Mouse (Mus musculus) gonadal fat pad, adult 2 months (tissue): ENCODE data around the gene Parp9. TPM values are rescaled to one million over a fixed set of nuclear protein-coding genes. Genes with fewer than 3 reads are reported as not detected.
"Not testable (repeated sequence)": the region's sequence is repeated elsewhere in the genome, so short reads cannot be mapped to it uniquely, and the experiment has no call there.

ENCODE experiments used
- DNase-seq: peaks from one replicate; pipeline ENCODE4 v3.0.0-alpha.2; 2012; ENCODE audit warnings: low read depth
- polyA plus RNA-seq: library from polyadenylated mRNA; depleted of rRNA; stranded (reverse); fragments of >200 nt; gene quantifications from 2 replicates; pipeline ENCODE4 v1.2.3, GENCODE M21; 2012; rRNA removed

Parp9 gene
- 7.3 and 10.4 TPM in 2 replicates for polyA plus RNA-seq

DNA sequence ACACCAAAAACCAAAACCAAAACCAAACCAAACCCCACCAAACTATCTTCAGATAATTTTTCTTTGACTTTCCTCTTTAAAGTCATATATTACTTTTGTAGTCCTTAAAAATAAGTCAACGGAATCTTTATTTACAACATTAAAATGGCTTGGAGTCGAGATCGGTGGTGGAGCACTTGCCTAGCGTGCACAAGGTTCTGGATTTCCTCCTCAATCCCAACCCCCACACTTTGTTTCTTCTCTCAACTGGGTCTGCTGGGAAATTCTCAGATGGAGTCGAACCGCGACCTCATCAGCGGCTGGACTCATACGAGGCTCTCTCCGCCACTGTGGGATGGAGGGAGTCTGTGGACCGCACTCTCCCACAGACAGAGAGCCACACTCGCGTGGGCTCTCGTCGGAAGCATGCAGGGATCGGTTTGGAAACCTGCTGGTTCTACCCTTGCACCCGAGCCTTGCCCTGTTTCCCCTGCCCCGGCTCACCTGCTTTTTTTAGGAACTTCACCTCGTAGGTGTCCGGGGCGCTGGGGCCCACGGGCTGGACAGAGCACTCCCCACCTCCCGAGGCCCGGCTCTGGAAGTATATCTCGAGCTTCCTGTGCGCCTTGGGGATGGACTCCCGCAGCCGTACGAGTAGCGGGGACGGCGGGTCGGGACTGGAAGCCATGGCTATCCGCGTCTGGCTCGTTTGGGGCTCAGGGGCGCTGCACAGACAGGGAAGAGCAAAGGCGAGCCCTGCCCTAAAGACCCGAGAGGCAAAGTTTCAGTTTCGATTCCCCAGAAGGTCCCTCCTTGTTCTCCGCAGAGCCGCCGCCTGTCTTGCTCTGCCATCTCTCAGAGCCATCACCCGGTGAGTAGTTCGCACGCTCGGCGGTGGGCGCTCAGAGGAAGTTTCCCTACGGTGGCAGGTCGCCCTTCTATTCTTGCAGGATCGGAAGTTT lies at the start of gene Parp9, which contains the start of gene Dtx3l:
Parp9 (plus strand) TSS at position 260 of the 941 bp plus-strand sequence.
Dtx3l (minus strand) TSS at position 941 of the 941 bp plus-strand sequence.
- DNase-seq = no peak

DNA sequence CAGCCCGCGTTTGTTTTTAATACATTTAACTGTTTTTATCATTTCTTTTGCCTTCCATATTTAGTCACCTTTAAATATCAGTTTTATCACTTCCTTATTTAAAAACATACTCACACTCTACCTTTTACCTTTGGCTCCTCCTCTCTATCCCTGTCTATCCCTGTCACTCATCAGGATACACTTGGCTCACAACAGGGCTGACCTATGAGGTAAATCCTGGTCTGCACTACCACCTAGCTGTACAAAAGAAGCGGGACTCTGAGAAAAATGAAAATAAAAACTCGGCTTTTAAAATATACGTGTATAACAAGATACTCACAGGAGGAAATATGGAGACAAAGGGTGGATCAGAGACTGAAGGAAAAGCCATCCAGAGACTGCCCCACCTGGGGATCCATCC lies 49.4 kb upstream of the Parp9 start:
- DNase-seq = no peak

DNA sequence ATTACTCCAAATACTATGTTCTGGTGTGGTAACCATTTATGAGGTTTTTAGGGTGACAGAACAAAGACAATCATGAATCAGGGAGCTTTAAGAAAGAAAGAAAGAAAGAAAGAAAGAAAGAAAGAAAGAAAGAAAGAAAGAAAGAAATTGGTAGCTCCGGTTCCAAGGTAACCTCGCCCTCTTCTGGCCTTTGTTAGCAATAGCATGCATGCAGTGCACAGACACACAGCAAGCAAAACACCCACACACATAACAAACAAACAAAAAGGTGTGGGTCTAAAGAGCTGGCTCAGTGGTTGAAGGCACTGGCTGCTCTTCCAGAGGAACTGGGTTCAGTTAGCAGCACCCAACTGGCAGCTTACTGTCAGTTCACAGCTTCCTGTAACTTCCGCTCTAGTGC lies 47.6 kb upstream of the Parp9 start:
- no peak for DNase-seq

DNA sequence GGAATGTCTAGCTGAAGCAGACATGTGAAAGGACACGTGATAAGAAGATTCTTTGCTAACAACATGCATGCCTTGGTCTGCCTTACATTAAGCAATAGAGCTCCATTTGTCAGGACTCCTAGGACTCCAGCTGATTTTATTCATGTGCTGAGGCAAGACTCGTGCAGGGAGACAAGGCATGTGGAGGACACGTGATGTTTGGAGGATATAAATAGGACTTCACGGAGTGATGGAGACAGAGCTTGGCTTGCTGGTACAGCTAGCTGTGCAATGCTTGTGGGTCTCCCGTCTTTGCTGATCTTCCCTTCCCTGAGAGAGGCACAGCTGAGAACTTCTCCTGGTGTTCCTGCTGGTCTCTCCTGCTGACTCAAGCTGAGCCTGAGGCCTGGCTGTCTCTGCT lies 46.7 kb upstream of the Parp9 start:
- not testable (repeated sequence) for DNase-seq

DNA sequence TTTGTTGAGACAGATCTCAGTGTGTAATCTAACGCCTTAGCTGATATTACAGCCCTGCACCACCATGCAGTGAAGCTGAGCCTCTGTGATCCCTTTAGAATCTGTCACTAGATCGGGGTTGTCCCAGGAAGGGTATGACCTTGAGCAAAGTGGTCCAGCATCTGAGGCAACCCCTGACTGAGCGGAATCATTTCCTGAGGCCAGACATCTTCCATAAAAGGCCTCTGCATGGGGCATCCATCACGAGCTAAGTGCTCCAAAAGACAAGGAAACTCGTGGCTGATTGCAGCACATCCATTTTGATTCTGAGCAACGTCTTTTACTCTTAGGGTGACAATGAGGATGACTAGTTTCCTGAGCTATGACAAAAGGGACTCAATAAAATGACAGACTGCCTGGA lies 43.3 kb upstream of the Parp9 start:
- DNase-seq = no peak

DNA sequence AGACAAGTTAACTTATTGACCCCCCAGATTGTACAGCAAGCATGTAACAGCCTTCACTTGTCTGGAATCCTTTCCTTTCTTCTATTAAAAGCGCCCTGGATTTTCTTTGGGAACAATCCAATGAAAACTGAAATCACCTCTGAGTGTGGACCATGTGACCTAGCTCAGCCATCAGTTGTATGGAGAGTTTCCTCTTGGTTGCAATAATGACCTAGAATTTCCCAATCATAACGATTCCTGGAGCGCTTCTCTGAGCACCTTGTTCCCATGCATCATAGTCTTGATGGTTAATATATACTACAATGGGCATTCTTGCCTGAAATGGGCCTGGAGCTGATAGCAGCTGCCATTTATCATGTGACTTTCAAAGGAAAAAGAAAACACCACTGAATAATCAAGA lies 37.7 kb upstream of the Parp9 start:
- DNase-seq = peak; percentile 84

DNA sequence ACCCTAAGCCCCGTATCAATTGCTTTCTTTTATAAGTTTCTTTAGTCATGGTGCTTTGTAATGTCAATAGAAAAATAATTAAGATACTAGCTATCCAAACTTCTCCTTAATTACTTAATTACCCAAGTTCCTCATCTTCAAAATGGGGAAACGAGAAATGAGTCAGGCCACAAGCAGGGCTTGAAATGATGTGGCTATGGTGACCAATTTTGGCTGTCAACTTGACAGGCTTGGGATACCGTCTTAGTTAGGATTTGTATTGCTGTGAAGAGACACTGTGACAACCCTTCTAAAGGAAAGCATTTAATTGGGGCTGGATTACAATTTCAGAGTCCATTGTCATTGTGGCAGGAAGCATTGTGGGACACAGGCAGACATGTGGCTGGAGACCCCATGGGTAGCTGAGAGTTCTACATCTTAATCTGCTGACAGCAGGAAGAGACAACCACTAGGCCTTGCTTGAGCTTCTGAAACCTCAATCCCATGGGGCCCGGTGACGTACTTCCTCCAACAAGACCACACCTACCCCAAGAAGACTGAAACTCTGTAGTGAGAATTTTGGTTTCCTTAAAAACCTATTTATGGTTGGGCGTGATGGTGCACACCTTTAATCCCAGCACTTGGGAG lies 35.1 kb upstream of the Parp9 start:
- no peak for DNase-seq

DNA sequence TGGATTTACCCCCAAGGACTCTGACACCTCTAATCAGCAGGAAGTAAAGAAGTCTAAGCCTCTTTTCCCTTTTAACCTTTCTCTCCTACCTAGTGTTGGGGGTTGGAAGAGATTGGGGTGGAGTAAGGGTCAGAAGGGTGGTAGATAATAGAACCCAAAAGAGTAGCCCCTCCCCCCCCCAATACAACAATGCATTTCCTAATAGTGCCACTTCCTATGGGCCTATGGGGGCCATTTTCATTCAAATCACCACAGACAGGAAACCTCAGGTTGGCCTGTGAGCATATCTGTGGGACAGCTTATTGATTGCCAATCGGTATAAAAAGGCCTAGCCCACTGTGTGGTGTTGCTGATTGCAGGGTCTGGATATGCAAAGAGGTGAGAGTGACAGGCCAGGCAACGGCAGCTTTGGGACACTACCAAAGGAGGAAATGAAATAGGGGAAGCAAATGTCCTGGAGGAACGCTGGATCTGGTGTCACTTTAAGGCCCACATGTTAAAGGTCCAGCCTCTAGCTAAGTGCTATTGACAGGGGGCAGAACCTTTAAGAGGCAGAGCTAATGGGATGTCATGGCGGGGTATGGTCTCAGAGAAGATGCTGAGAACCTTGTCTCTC lies 34.0 kb upstream of the Parp9 start:
- DNase-seq = no peak

DNA sequence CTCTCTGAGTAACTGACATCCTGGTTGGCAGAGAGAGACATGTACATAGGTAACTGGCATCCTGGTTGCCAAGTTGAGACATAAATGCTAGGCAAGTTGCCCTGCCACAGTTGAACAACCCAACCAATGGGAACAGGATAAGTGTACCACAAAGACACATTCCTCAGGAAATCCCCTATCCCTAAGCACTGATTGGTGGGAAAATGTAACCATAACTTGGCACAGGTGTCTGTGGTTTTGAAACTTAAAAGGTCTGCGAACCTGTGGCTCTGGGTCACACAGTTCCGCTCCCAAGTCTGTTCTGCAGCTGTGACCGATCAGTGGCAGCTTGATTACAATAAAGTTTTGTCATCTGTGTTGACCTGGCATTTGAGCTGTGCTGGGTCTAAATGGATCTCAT lies 32.9 kb upstream of the Parp9 start:
- DNase-seq = no peak

DNA sequence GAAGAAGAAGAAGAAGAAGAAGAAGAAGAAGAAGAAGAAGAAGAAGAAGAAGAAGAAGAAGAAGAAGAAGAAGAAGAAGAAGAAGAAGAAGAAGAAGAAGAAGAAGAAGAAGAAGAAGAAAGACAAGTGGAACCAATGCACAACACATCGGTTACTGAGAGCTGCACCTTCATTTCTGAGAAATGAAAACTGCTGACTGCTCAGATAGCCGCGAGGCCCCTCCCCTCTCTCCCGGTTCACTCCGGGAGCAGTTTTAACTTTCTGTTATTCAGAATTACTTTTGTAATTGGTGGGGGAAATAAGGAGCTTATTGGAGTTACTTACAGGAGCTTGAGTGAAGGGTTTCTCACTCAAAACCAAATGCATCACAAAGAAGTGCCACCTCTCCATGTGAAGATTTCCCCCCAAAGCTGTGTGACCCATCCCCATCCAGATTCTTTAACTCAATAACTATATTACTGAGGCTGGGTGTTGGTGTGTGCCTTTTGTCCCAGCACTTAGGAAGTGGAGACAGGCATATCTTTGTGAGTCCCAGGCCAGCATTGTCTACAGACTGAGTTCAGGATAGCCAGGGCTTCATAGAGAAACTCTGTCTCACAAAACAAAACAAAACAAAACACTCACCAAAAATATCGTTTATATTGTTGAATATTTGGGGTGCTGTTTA lies 32.3 kb upstream of the Parp9 start:
- DNase-seq = no peak

DNA sequence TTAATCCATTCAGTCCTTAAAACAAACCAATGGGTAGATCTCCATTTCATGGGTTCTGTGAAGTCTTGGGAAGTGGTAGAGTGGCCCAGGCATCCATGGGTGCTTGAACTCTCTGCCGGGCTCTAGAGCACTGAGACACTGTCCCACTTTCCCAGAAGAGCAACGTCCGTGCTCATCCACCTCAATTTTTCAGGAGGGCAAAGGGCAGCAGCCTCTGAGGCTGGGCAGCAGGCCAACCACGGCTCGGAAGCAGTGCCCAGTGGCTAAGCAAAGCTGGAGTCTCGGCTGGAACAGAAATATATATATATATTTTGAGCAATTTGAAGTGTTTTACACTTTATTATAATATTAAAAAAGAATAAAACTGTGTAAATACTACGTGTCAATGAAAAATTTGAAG lies 31.4 kb upstream of the Parp9 start:
- DNase-seq = no peak

DNA sequence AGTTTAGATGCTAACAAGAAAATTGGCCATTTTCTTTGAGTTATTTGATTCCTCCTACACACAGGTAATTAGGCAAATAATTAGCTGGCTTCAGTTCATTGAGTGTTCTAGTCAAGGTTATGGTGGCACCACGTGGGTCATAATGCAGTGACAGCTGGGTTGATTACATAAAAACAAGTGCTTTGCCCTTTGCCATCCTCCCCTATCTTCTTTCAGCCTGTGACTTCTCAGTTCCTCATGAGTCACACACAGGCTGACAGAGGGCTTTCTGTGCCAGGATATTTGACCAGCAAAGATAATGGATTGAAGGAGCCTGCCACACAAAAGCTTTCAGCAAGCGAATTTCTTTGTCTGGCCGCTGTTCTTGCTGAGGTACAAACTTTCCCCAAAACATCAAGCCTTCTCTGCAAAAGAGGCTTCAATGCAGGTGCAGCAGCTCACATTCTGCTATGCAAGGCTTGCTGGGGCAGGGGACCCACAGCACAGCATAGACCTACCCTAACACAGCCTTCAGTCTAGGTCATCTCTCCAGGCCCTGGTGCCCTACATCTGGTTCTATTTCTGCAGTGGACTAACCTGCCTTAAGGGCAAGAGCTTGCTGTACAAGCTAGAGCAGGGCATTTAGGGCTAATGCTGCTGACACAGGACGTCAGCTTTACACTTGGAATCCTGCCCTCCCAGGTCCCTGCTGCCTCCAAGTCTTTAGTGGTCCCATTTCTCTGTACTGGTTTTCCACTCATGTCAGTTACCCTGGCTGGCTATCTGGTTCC lies 30.7 kb upstream of the Parp9 start:
- no peak for DNase-seq

DNA sequence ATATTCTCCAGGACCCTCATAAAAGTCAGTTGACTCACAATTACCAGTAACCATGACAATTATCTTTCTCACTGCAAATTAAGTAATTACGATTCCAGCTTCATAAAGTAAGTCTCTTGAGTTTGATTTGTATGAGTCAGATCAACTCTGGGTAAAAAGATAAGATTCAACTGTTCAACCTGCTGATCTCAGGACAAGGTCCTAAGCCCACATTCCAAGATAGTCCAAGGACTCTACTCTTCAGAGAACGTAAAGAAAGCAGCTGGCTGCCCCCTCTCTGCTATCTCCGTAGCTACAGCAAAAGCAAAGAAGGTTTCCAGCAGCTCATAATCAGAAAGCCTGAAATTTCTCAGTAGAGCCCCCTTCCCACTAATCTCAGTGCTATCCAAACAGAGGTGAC lies 26.8 kb upstream of the Parp9 start:
- no peak for DNase-seq

DNA sequence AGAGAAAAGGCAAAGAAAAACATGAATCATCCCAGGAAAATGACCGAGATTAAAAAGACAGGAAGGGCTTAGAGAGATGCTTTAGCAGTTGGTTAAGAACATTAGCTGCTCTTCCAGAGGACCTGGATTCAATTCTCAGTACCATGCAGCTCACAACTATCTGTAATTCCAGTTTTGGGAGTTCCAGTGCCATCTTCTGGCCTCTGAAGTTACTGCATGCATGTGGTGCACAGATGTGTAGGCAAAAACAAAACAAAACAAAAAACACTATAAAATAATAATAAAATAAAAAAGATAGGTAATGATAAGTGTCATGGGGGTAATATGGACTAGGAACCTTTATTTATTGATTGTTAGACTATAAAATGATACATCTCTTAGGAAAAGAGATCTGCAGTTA lies 24.7 kb upstream of the Parp9 start:
- no peak for DNase-seq

DNA sequence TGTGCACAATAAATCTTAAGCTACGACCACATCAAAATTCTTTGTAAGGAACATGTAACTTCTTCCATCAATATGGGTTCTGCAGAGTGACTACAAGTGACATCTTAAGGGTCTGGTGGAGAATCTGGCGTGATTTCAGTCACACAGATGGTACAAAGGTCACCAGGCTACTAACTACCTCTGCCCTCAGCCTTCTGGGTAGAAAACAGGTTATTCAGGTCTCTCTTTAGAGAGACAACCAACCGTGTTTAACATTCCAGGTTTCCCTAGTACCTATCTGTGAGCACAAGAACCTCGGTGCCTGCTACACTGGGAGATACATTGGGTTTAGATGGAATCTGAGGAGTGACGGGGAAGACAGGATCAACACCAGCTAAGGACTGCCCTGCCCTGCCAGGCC lies 24.0 kb upstream of the Parp9 start:
- DNase-seq = no peak

DNA sequence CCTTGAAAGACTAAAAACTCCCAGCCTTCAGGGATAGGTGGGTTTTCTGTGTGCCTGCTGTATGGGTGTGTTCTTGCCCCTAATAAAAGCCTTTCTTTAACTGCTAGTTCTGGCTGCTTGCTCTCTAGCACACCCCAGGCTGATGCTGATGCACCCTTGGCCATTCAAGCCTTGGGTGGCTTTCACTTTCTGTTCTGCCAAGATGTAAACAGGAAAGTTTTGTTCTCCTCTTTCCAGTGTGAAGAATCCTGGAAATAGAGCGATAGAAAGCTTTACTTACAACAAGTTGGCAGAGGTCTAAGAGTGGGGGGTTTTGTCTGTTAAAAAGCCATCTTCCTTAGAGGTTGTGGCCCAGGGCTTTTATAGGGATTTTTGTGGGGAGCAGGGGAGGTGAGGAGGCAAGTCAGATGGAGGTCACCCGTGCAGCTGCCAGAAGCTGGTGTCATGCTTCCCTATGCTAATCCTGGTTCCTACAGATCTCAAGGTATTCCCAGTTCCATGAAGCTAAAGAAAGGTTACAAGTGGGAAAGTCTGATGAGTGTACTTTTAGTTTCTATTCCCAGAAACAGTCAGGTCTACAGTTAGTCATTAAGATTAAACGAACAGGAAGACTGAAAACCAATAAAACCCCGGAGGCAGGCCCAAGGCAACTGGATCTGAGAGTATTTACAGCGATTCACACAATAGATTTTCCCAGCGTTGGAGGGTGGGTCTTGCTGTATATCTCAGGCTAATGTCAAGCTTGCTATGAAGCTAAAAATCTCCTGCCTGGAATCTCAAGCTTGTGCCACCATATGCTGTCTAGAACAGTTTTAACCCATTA lies 19.3 kb upstream of the Parp9 start:
- DNase-seq = no peak

DNA sequence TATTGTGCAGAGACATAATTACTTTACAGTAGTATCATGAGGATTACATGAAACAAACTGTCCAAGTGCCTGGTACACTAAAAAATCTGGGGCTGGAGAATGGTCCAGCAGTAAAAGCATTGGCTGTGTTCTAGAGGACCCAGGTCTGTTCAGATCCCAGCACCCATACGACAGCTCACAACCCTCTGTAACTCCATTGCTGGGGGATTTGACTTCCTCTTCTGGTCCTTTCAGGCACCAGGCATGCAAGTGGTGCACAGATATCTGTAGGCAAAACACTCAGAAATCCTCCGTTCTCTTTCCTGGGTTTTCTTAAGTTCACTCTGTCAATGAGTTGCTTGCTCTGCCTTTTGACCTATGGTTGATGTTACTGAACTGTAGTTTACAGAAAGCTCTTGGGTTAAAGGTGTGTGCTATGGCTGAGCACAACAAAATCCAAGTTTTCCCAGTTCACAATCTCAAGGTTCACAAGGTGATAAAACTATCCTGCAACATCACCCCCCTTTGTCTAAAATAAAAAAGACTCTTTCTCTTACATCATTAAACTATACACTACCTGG lies 16.5 kb upstream of the Parp9 start:
- DNase-seq = no peak

DNA sequence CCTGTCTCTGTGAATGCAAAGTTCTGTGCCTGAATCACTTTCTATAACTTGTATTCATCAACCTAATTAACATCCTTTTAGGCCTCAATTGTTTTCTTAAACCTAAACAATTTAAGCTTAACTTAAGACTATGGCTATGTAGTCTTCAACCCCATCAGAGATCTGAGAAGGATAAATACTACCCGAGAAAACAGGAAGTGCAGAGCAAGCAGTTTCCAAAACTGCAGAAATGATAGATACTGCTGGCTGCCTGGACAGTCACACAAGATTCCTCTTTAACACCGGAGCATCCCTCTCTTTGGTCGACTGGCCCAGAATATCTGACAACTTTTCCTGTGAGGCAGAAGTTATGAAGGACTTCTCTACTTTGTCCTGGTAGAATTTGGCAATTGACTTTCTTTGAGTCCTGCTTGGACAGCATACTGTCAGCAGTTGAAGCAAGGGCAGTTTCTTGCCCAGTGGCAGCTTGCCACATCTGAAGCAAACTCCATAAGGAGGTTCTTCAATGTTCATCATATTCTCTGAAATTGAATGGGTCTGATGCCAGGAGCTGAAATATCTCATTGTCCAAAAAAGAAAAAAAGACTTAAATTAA lies 15.9 kb upstream of the Parp9 start:
- no peak for DNase-seq

DNA sequence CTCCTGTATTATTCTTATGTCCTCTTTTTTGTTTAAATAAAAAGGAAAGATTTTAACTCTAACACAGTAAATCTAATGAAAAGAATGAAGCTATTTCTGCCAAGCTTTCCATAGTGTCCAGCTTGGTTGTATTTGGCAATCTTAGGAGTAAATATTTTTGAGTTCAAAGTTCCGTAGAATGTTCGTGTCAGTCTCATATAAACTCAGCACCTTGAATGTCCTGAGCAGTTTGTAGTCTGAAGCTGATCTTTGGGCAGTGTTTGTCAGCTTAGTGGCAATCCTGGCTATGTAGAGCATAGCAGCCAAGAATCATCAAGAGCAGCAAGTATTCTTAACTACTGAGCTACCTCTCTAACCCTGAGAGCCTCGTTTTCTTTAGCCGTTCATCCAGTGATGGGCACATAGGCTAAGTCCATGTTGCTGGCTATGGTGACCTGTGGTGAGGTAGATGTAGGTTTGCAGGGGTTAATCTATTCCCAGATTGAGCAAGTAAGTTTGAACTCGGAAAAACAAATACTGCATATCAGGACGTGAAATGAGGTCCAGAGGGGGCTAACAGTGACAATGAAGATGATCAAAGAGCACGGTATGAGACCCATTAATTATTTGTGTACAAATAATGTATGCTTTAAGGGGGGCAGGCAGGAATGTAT lies 14.6 kb upstream of the Parp9 start:
- no peak for DNase-seq
